Mouse (Mus musculus) gastrocnemius, postnatal 10 days (tissue): Measurements from ENCODE around the gene Cd300c2. TPM values are rescaled to one million over a fixed set of nuclear protein-coding genes. Genes with fewer than 3 reads are reported as not detected.
"Not testable (repeated sequence)": the region's sequence is repeated elsewhere in the genome, so short reads cannot be mapped to it uniquely, and the experiment has no call there.

Experiments
- DNase-seq: peaks from one replicate; pipeline ENCODE4 v3.0.0; 2021; ENCODE audit warnings: mixed read lengths
- long read RNA-seq, 2 experiments: library from polyadenylated mRNA; stranded (forward); transcript quantifications; one replicate each; pipeline ENCODE4 v2.0.0; 2021
- total RNA-seq, 2 experiments: library from RNA; stranded (reverse); gene quantifications; 2 replicates each; pipeline ENCODE4 v1.2.3; 2021

Cd300c2 gene
- total RNA-seq: 1 to 10 TPM in 1 of 2 experiments, under 1 TPM in 1; 0.96 to 1.4 TPM
- long read RNA-seq, experiment 1: 0 reads
- long read RNA-seq, experiment 2: 0 reads

DNA sequence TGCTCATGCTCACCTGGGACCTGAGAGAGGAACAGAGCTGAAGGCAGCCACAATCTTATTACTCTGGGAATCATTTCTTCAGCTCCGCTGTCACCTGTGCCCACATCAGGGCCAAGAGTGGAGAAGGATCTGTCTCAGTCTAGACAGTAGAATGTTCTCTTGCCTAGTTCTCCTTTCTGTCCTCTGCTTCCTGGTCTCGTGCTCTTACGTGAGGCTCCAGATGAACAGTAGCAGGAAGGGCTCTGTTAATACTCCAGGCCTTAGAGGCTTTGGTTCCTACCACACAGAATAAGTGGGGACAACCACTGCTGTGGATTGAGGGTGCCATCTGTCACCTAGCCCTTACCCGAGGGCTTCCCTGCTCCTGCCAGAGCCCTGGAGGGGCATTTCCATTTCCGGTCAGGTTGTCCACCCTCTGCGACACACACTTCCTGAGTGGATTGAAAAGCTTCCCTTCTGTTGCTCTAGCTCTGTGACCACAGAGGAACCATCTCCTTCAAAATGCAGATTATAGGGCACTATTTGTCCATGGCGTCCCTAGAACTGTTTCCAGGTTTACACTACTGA is at the start of gene Cd300c2:
Gene Cd300c2, minus strand, starts transcription at position 407 of the 567 bp plus-strand sequence.
- no peak for DNase-seq

DNA sequence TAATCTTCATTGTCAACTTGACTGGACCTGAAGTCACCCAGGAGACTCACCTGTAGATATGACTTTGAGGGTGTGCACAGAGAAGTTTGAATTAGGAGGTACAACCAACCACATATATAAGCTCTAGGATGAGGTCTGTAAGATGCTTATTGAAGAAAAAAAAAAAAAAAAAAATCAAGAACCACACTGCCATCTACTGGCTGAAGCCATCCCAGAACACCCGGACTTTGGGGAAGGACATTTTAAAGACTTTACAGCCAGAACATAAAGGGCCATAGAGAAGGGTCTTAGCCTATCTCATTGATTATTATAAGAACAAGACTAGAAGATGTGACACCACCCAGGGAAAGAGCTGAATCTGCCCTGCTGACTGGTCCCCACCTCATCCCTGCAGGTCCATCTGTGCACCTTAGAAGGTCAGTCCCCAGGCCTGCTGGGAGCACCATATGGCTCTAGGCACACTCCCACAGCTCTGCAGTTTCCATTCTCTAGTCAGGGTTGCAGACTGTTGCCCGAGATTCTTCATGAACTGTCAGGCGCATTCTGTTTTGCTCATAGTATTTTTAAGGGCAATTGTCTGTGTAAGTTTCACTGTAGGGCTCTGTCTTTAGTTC is 47.7 kb upstream of the Cd300c2 start:
- no peak for DNase-seq

DNA sequence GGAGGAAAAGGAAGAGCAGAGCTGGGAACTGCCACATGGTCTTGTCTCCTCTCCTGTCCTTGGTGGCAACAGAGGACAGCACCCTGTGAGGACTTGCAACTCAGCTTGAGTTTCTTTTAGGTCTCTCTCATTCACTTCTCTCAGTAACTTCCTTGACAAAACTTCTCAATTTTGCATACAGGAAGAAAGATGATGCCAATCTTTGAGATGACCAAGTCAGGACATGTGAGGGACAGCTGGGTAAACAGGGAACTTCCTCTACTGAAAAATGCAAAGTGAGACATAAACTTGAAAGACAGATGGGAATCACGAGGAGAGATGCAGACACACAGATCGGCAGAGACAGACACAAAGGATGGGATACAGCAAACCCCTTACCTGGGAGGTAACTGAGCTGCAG is 46.6 kb upstream of the Cd300c2 start, which contains the start of gene Cd300ld3:
Gene Cd300ld3, minus strand, starts transcription at position 151 of the 400 bp plus-strand sequence.
- DNase-seq: no peak

DNA sequence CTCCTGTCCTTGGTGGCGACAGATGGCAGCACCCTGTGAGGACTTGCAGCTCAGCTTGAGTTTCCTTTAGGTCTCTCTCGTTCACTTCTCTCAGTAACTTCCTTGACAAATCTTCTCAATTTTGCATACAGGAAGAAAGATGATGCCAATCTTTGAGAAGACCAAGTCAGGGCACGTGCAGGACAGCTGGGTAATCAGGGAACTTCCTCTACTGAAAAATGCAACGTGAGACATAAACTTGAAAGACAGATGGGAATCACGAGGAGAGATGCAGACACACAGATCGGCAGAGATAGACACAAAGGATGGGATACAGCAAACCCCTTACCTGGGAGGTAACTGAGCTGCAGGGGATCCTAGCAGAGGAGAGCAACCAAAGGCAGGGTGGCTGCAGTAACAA is 36.0 kb upstream of the Cd300c2 start, which contains the start of gene Cd300ld5:
Gene Cd300ld5, minus strand, starts transcription at position 101 of the 400 bp plus-strand sequence.
- not testable (repeated sequence) for DNase-seq

DNA sequence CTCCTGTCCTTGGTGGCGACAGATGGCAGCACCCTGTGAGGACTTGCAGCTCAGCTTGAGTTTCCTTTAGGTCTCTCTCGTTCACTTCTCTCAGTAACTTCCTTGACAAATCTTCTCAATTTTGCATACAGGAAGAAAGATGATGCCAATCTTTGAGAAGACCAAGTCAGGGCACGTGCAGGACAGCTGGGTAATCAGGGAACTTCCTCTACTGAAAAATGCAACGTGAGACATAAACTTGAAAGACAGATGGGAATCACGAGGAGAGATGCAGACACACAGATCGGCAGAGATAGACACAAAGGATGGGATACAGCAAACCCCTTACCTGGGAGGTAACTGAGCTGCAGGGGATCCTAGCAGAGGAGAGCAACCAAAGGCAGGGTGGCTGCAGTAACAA is 25.2 kb upstream of the Cd300c2 start, which contains the start of gene Cd300ld4:
Gene Cd300ld4, minus strand, starts transcription at position 101 of the 400 bp plus-strand sequence.
- DNase-seq: not testable (repeated sequence)

DNA sequence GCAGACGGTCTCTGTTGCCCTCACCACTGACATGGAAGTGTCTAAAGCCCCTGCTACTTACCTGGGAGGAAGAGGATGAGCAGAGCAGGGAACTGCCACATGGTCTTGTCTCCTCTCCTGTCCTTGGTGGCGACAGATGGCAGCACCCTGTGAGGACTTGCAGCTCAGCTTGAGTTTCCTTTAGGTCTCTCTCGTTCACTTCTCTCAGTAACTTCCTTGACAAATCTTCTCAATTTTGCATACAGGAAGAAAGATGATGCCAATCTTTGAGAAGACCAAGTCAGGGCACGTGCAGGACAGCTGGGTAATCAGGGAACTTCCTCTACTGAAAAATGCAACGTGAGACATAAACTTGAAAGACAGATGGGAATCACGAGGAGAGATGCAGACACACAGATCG is 14.4 kb upstream of the Cd300c2 start, which contains the start of gene Cd300ld2:
Gene Cd300ld2, minus strand, starts transcription at position 101 of the 400 bp plus-strand sequence.
- DNase-seq: not testable (repeated sequence)

DNA sequence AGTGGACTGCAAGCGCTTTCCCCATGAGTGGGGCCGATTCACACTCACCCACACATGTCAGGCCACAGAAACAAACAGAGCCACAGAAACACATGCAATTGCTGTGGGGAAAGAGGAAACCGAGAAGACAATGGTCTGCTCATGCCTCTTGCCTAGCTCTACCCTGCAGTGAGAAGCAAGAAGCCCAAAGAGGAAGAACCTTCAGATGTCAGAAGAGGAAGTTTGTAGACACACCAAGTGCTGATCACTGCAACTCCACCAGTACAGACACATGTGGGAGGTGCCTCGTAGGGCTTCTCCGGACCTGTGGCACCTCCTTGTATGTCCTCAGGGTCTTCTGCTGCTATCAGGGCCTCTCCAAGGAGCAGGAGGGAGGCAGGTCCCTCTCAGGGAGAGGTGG is 2.4 kb upstream of the Cd300c2 start:
- no peak for DNase-seq

DNA sequence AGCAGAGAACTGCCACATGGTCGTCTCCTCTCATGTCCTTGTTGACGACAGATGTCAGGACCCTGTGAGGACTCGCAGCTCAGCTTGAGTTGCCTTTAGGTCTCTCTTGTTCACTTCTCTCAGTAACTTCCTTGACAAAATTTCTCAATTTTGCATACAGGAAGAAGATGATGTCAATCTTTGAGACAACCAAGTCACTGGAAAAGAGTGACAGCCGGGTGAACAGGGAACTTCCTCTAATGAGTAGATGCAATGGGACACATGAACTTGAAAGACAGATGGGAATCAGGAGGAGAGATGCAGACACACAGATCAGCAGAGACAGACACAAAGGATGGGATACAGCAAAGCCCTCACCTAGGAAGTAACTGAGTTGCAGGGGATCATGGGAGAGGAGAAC is 11.9 kb downstream of the Cd300c2 start, which contains the start of gene Cd300ld:
Gene Cd300ld, minus strand, starts transcription at position 130 of the 400 bp plus-strand sequence.
- no peak for DNase-seq

DNA sequence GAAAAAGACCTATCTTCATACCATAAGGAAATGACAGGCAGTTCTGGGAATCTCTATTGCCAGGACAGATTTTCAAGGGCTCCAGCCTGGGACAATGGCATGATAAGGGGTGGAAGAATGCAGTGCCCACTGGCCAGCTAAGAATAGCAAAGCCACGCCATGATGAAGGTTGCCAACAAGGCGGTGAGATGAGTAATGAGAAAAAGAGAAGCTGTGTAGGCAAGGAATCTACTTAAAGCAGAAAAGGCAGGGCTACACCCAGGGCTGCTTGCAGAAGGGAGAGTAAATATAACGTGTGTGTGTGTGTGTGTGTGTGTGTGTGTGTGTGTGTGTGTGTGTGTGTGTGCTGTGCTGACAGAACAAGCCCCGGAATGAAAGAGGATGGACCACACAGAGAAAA is 19.8 kb downstream of the Cd300c2 start:
- DNase-seq: no peak

DNA sequence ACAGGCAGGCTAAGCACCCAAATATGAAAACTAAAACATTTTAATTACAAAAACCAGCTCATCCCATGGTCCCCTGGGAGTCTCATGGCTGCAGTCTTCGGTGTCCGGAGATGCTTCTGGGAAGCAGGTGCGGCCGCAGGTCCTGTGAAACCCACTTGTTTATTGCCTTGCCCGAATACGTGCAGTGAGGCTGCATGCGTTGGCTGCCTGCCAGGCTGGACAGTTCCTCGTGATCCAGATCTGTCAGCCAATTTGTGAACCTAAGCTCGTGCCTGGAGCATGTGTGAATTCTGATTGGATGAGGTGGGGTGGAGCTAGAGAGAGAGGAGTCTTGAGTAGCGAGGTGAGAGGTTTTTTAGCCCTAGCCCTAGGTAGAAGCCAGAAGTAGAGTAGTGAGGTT is 29.0 kb downstream of the Cd300c2 start:
- DNase-seq: no peak

DNA sequence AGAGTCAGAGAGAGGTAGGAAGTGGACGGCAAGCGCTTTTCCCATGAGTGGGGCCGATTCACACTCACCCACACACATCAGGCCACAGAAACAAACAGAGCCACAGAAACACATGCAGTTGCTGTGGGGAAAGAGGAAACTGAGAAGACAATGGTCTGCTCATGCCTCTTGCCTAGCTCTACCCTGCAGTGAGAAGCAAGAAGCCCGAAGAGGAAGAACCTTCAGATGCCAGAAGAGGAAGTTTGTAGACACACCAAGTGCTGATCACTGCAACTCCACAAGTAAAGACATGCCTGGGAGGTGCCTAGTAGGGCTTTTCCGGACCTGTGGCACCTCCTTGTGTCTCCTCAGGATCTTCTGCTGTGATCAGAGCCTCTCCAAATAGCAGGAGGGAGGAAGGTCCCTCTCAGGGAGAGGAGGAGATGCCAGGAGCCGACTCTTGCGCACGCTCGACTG is 32.9 kb downstream of the Cd300c2 start, which contains the start of gene Cd300c:
Gene Cd300c, minus strand, starts transcription at position 406 of the 456 bp plus-strand sequence.
- no peak for DNase-seq

DNA sequence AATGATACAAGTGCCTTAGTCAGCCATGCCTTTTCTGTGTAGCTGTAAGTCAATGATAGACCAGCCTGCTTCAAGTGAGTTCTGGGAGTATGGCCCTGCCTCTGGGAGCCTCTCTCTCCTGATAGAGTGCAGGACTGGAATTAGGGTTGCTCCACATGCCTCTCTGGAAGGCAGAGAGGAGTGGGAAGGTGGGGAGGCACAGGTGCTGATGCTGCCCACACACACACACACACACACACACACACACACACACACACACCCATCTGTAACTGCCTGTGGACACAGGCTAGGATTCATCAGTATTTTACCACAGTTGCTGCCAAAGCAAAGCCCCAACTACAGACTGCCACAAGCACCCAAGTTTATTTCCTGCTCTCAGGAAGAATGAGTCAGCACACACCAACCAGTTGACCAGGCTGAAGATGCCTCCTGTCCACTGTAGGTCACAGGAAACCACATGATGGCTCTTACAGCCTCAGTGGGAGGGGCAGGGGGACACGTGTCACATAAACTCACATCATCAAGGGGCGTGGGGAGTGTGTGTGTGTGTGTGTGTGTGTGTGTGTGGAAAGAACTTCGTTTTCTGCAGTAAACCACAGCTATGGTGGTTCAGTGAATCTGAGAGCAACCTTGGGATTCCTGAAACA is 36.4 kb downstream of the Cd300c2 start:
- no peak for DNase-seq

DNA sequence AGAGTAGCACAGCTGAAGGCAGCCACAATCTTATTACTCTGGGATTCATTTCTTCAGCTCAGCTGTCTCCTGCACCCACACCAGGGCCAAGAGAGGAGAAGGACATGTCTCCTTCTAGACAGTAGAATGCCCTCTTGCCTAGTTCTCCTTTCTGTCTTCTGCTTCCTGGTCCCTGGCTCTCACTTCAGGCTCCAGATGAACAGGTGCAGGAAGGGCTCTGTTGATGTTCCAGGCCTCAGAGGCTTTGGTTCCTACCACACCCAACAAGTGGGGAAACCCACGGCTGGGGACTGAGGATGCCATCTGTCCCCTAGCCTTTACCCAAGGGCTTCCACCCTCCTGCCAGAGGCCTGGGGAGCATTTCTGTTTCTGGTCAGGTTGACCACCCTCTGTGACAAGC is 41.3 kb downstream of the Cd300c2 start:
- no peak for DNase-seq

Other genes starting within 250 kb of the Cd300c2 start
- 1 to 10 TPM; 3.2 to 4.2 TPM for gene Kif19a, start 236.5 kb downstream of the Cd300c2 start, total RNA-seq
- gene Btbd17, start 205.9 kb downstream of the Cd300c2 start, total RNA-seq: 1 to 10 TPM; 2.2 to 2.5 TPM
- not detected for gene Gpr142, start 203.0 kb downstream of the Cd300c2 start, total RNA-seq
- gene Gprc5c, start 150.7 kb downstream of the Cd300c2 start, total RNA-seq: 10 to 100 TPM; 58.5 to 63.6 TPM
- gene Cd300a, start 111.8 kb downstream of the Cd300c2 start, total RNA-seq: 1 to 10 TPM; 1.1 to 1.2 TPM
- under 1 TPM; 0.35 to 0.47 TPM for gene Cd300lb, start 67.5 kb downstream of the Cd300c2 start, total RNA-seq
- gene Cd300c, start 32.7 kb downstream of the Cd300c2 start, total RNA-seq: not detected
- under 1 TPM; 0.34 to 0.47 TPM for gene Cd300ld, start 12.0 kb downstream of the Cd300c2 start, total RNA-seq
- under 1 TPM in 1 of 2 experiments, not detected in 1; 0.56 TPM for gene Cd300ld2, start 14.3 kb upstream of the Cd300c2 start, total RNA-seq
- gene Cd300ld4, start 25.1 kb upstream of the Cd300c2 start, total RNA-seq: under 1 TPM in 1 of 2 experiments, not detected in 1; 0.43 TPM
- 1 to 10 TPM; 1.4 to 4.7 TPM for gene Cd300ld5, start 35.9 kb upstream of the Cd300c2 start, total RNA-seq
- 1 to 10 TPM; 2.4 to 3.7 TPM for gene Cd300ld3, start 46.5 kb upstream of the Cd300c2 start, total RNA-seq
- gene Cd300e, start 60.3 kb upstream of the Cd300c2 start, total RNA-seq: not detected
- gene Rab37, start 89.6 kb upstream of the Cd300c2 start, total RNA-seq: under 1 TPM; 0.21 to 0.77 TPM
- under 1 TPM in 1 of 2 experiments, not detected in 1; 0.34 TPM for gene Cd300lf, start 132.1 kb upstream of the Cd300c2 start, total RNA-seq
- 1 to 10 TPM; 6.5 to 8.3 TPM for gene Slc9a3r1, start 161.5 kb upstream of the Cd300c2 start, total RNA-seq
- gene Tmem104, start 185.6 kb upstream of the Cd300c2 start, total RNA-seq: 1 to 10 TPM; 3.9 to 6.4 TPM
- gene Nat9, start 186.0 kb upstream of the Cd300c2 start, total RNA-seq: 10 to 100 TPM; 13.7 to 14.8 TPM